Mouse (Mus musculus) inflammation-experienced regulatory T-cells, adult 6 months (primary cell): ENCODE data around the gene Trip6. TPM values are rescaled to one million over a fixed set of nuclear protein-coding genes. Genes with fewer than 3 reads are reported as not detected.

ENCODE experiments used
- ATAC-seq: one replicate; pipeline ENCODE4 v1.8.0; 2017
- polyA plus RNA-seq, 3 experiments: library from polyadenylated mRNA; unstranded; fragments of 100-300 nt; shearing (Covaris generic); gene quantifications; one replicate each; pipeline ENCODE4 v1.2.1; 2017

The Trip6 gene
- polyA plus RNA-seq, 3 experiments from 2014 or later, result 1.4 to 1.7 (median 1.6) TPM

- no peak for ATAC-seq
Measured at GRCm38 (mm10) chr5:137263897-137264720, 50.1 kb downstream of the Trip6 start.

Other genes with a start within 250 kb of the Trip6 start
- gene Serpine1, start 242.1 kb downstream of the Trip6 start, polyA plus RNA-seq, result not detected
- 10 to 100 TPM; 12.2 to 16.5 (median 15.0) TPM for gene Trim56, start 198.2 kb downstream of the Trip6 start, polyA plus RNA-seq
- not detected for gene Muc3, start 165.1 kb downstream of the Trip6 start, polyA plus RNA-seq
- 1 to 10 TPM; 2.3 to 4.8 (median 4.2) TPM for gene Muc3a, start 102.0 kb downstream of the Trip6 start, polyA plus RNA-seq
- not detected for gene Ache, start 26.9 kb downstream of the Trip6 start, polyA plus RNA-seq
- gene Ufsp1, start 19.8 kb downstream of the Trip6 start, polyA plus RNA-seq, result 1 to 10 TPM in 2 of 3 experiments, under 1 TPM in 1; 0.32 to 2.0 (median 1.5) TPM
- gene Srrt, start 6.7 kb downstream of the Trip6 start, polyA plus RNA-seq, result 10 to 100 TPM; 58.1 to 76.1 (median 61.2) TPM
- 10 to 100 TPM in 2 of 3 experiments, 1 to 10 TPM in 1; 6.0 to 15.2 (median 11.0) TPM for gene Slc12a9, start 19.2 kb upstream of the Trip6 start, polyA plus RNA-seq
- gene Ephb4, start 35.7 kb upstream of the Trip6 start, polyA plus RNA-seq, result not detected
- gene Zan, start 162.7 kb upstream of the Trip6 start, polyA plus RNA-seq, result under 1 TPM; 0.19 to 0.55 (median 0.24) TPM
- gene Pop7, start 188.1 kb upstream of the Trip6 start, polyA plus RNA-seq, result 10 to 100 TPM; 51.1 to 61.5 (median 59.1) TPM
- gene Gigyf1, start 204.1 kb upstream of the Trip6 start, polyA plus RNA-seq, result 10 to 100 TPM; 14.0 to 33.6 (median 31.4) TPM
- not detected for gene Epo, start 218.8 kb upstream of the Trip6 start, polyA plus RNA-seq
- gene Gnb2, start 219.1 kb upstream of the Trip6 start, polyA plus RNA-seq, result 10 to 100 TPM; 63.1 to 85.4 (median 72.9) TPM
- not detected for gene Actl6b, start 239.1 kb upstream of the Trip6 start, polyA plus RNA-seq